Mouse (Mus musculus) duodenum, adult 2 months (tissue): ENCODE data around the gene Car8. TPM values are rescaled to one million over a fixed set of nuclear protein-coding genes. Genes with fewer than 3 reads are reported as not detected.

Source experiments
- polyA plus RNA-seq: library from polyadenylated mRNA; depleted of rRNA; stranded (reverse); fragments of >200 nt; gene quantifications from 2 replicates; pipeline ENCODE4 v1.2.3, GENCODE M21; 2012; ENCODE audit warnings: low replicate concordance; rRNA removed

Gene Car8
- polyA plus RNA-seq: 0.19 and 0.60 TPM in 2 replicates

GRCm38 (mm10) chr4:8238560-8239305 lies at the start of gene Car8:
Gene Car8, minus strand, starts transcription at chr4:8239041.

